Mouse (Mus musculus): ENCODE results near the gene Pi4ka. TPM values are rescaled to one million over a fixed set of nuclear protein-coding genes. Genes with fewer than 3 reads are reported as not detected.
"Not testable (repeated sequence)": the region's sequence is repeated elsewhere in the genome, so short reads cannot be mapped to it uniquely, and the experiment has no call there.

Gene Pi4ka
- total and polyA plus RNA-seq, 2 experiments from 2014 or later: 47.7 to 154 TPM

GRCm38 (mm10) chr16:17239409-17239808 lies 166.7 kb downstream of the Pi4ka start:
- no peak for TF ChIP-seq CTCF (IDR thresholded peaks at IDR 0.05; ENCODE audit: low read depth)
- H3K4me1 ChIP-seq (ENCODE audit: insufficient read depth, low read length): peaks cover 18% of the 10 kb centered on the region
- no peak for DNase-seq (ENCODE audit: low spot score)
- H3K4me3 ChIP-seq (ENCODE audit: low read length): no peak overlapping the region
- H3K27me3 ChIP-seq (ENCODE audit: insufficient read depth, low read length): no peaks in the 10 kb centered on the region
- H3K4me2 ChIP-seq (ENCODE audit: low read depth, low read length): no peak overlapping the region
- 62% methylated on average over 2 of the region's 2 CpGs for WGBS
- no peaks in the 10 kb centered on the region for H3K9me3 ChIP-seq (ENCODE audit: low read length)
- H3K9ac ChIP-seq (replicated peaks; ENCODE audit: low read length): no peak overlapping the region
- no peak overlapping the region for H3K27ac ChIP-seq
- no peak for ATAC-seq
- H3K36me3 ChIP-seq (ENCODE audit: insufficient read depth, low read length): no peaks in the 10 kb centered on the region

DNA sequence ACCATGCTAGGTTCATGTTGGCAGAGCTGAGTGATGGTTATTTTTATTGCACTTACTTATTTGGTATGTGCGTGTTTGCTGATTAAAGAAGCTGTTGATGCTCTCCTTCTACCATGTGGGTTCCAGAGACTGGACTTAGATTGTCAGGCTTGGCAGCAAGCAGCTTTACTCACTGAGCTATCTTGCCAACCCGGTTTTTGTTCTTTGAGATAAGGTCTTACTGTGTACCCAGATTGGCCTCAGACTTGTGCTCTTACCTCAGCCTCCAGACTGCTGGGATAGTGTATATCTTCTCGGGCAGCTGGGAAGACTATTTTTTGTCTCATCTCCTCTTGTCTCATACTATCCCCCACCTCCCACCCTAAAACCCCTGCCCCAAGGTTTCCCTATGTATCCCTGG lies 168.5 kb downstream of the Pi4ka start:
- Histone ChIP-seq H3K36me3 (ENCODE audit: insufficient read depth, low read length) (no peaks in the 10 kb centered on the region), H3K4me2 (ENCODE audit: low read depth, low read length) (no peak overlapping the region), H3K27ac (no peak overlapping the region), H3K4me1 (ENCODE audit: insufficient read depth, low read length) (peaks cover 18% of the 10 kb centered on the region), H3K9ac (replicated peaks; ENCODE audit: low read length) (no peak overlapping the region), H3K4me3 (ENCODE audit: low read length) (no peak overlapping the region), H3K9me3 (ENCODE audit: low read length) (no peaks in the 10 kb centered on the region), H3K27me3 (ENCODE audit: insufficient read depth, low read length) (no peaks in the 10 kb centered on the region)
- no peak for DNase-seq (ENCODE audit: low spot score)
- WGBS: 90% methylated on average over 3 of the region's 3 CpGs
- no peak for ATAC-seq
- no peak for TF ChIP-seq CTCF (IDR thresholded peaks at IDR 0.05; ENCODE audit: low read depth)

- H3K4me1 ChIP-seq (ENCODE audit: insufficient read depth, low read length): peaks cover 18% of the 10 kb centered on the region
- no peaks in the 10 kb centered on the region for H3K9me3 ChIP-seq (ENCODE audit: low read length)
- peak; percentile 24 for DNase-seq (ENCODE audit: low spot score)
- H3K4me2 ChIP-seq (ENCODE audit: low read depth, low read length): peak overlapping the region; percentile 89
- peak overlapping the region; percentile 92; the same call in 1 of the 2 replicates for H3K27ac ChIP-seq
- no peaks in the 10 kb centered on the region for H3K36me3 ChIP-seq (ENCODE audit: insufficient read depth, low read length)
- H3K4me3 ChIP-seq (ENCODE audit: low read length): peak overlapping the region; percentile 96
- no peak for ATAC-seq
- H3K9ac ChIP-seq (replicated peaks; ENCODE audit: low read length): peak overlapping the region; percentile 97; the same call in 1 of the 2 replicates
- WGBS: 27% methylated on average over 9 of the region's 9 CpGs
- no peaks in the 10 kb centered on the region for H3K27me3 ChIP-seq (ENCODE audit: insufficient read depth, low read length)
- TF ChIP-seq CTCF (IDR thresholded peaks at IDR 0.05; ENCODE audit: low read depth): no peak
Measured at GRCm38 (mm10) chr16:17234916-17235665, 171.0 kb downstream of the Pi4ka start.

- H3K4me3 ChIP-seq (ENCODE audit: low read length): peak overlapping the region; percentile 96
- H3K9me3 ChIP-seq (ENCODE audit: low read length): no peaks in the 10 kb centered on the region
- TF ChIP-seq CTCF (IDR thresholded peaks at IDR 0.05; ENCODE audit: low read depth): no peak
- peak overlapping the region; percentile 89 for H3K4me2 ChIP-seq (ENCODE audit: low read depth, low read length)
- ATAC-seq (no peak), DNase-seq (ENCODE audit: low spot score) (peak; percentile 60)
- H3K9ac ChIP-seq (replicated peaks; ENCODE audit: low read length): peak overlapping the region; percentile 97
- 1% methylated on average over 12 of the region's 12 CpGs for WGBS
- H3K27me3 ChIP-seq (ENCODE audit: insufficient read depth, low read length): no peaks in the 10 kb centered on the region
- H3K4me1 ChIP-seq (ENCODE audit: insufficient read depth, low read length): peaks cover 18% of the 10 kb centered on the region
- H3K36me3 ChIP-seq (ENCODE audit: insufficient read depth, low read length): no peaks in the 10 kb centered on the region
- peak overlapping the region; percentile 92 for H3K27ac ChIP-seq
Measured at GRCm38 (mm10) chr16:17234499-17234895, 171.6 kb downstream of the Pi4ka start.

DNA sequence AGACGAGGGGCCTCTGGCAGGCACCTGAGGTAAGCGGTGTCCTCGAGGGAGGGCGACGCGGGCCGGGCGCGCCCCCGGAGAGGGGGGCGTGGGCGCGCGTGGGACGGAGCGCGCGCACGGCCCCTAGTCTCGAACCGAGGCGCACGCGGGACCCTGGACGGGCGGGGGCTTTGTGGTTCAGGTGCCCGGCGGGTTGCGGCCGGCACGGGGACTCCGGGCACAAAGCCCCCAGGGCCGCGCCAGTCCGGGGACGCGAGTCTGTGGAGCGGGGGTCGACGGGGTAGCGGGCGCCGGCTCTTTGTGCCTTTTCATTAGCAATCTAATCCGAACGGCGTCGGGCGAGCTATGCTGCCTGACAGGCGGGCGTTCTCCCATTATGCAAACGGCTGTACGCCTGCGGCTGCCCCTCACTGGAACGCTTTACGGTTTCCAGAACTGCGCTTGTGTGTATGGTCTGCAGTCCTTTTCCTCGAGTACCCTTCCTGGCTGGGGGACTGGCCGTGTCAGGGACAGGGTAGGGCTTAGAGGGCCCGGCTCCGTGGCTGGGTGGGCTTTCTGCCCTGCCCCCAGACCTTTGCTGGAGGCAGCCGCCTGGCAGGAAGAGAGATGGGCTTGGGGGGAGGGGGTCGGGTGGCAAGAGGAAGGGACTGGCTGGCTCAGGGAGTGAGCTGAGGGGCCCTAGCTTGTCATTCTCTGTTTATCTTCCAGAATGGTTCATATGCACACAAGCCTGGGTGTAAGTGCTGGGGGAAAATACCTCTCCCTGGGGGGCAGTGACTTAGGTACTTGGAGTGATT lies 172.2 kb downstream of the Pi4ka start:
- H3K4me2 ChIP-seq (ENCODE audit: low read depth, low read length): peak overlapping the region; percentile 89
- no peaks in the 10 kb centered on the region for H3K9me3 ChIP-seq (ENCODE audit: low read length)
- no peaks in the 10 kb centered on the region for H3K27me3 ChIP-seq (ENCODE audit: insufficient read depth, low read length)
- no peak for TF ChIP-seq CTCF (IDR thresholded peaks at IDR 0.05; ENCODE audit: low read depth)
- peak overlapping the region; percentile 97 for H3K9ac ChIP-seq (replicated peaks; ENCODE audit: low read length)
- H3K36me3 ChIP-seq (ENCODE audit: insufficient read depth, low read length): no peaks in the 10 kb centered on the region
- H3K4me1 ChIP-seq (ENCODE audit: insufficient read depth, low read length): peaks cover 18% of the 10 kb centered on the region
- H3K27ac ChIP-seq: peak overlapping the region; percentile 92
- ATAC-seq (peak; percentile 82), DNase-seq (ENCODE audit: low spot score) (peak; percentile 75)
- peak overlapping the region; percentile 96 for H3K4me3 ChIP-seq (ENCODE audit: low read length)
- WGBS: under 1% methylated on average over 54 of the region's 62 CpGs

- Histone ChIP-seq H3K9me3 (ENCODE audit: low read length) (no peaks in the 10 kb centered on the region), H3K36me3 (ENCODE audit: insufficient read depth, low read length) (no peaks in the 10 kb centered on the region), H3K4me2 (ENCODE audit: low read depth, low read length) (peak within 1 kb of the TSS; percentile 89), H3K4me3 (ENCODE audit: low read length) (peak within 1 kb of the TSS; percentile 96), H3K27me3 (ENCODE audit: insufficient read depth, low read length) (no peaks in the 10 kb centered on the region), H3K4me1 (ENCODE audit: insufficient read depth, low read length) (peaks cover 18% of the 10 kb centered on the region), H3K27ac (peak within 1 kb of the TSS; percentile 92), H3K9ac (replicated peaks; ENCODE audit: low read length) (peak within 1 kb of the TSS; percentile 97)
- WGBS: 2% methylated on average over 55 of the region's 59 CpGs
- DNase-seq (ENCODE audit: low spot score): peak; percentile 97
- TF ChIP-seq CTCF (IDR thresholded peaks at IDR 0.05; ENCODE audit: low read depth): no peak
- ATAC-seq: peak; percentile 97
Measured at GRCm38 (mm10) chr16:17232794-17233701, 173.1 kb downstream of the Pi4ka start, which contains the start of gene Hic2. TSS of gene Hic2 (plus strand) at chr16:17233572.

DNA sequence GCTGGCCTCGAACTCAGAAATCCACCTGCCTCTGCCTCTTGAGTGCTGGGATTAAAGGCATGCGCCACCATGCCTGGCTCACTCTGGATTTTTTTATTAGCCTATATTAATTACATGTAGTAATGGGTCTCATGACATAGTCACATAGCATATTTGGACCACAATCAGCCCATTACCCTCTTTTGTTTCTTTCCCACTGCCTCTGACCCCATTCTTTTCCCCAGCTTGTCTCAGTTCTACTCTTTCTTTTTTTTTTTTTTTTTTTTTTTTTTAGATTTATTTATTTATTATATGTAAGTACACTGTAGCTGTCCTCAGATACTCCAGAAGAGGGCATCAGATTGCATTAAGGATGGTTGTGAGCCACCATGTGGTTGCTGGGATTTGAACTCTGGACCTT lies 174.6 kb downstream of the Pi4ka start:
- H3K4me1 ChIP-seq (ENCODE audit: insufficient read depth, low read length): peaks cover 18% of the 10 kb centered on the region
- WGBS: 93% methylated on average over 2 of the region's 2 CpGs
- H3K27me3 ChIP-seq (ENCODE audit: insufficient read depth, low read length); H3K4me3 ChIP-seq (ENCODE audit: low read length); DNase-seq (ENCODE audit: low spot score); H3K27ac ChIP-seq; H3K36me3 ChIP-seq (ENCODE audit: insufficient read depth, low read length); H3K9me3 ChIP-seq (ENCODE audit: low read length); H3K4me2 ChIP-seq (ENCODE audit: low read depth, low read length); H3K9ac ChIP-seq (replicated peaks; ENCODE audit: low read length); ATAC-seq: not testable (repeated sequence)
